ENCODE assay signal across 8 mouse cellular contexts in genomic region chrX:47891907-47892430, GRCm38 (mm10). TPM values are rescaled to one million over a fixed set of nuclear protein-coding genes. Genes with fewer than 3 reads are reported as not detected.
A peak's percentile ranks its signal among the peaks of the same experiment; 100 is the strongest.
DNase-seq lines count a peak whose midpoint lies in the region; ATAC-seq and TF ChIP-seq lines count a peak whose summit lies in the region.

No protein-coding gene starts in this region.

- H3K4me3 ChIP-seq in lung, embryonic 14.5 days (ENCODE audit: low read depth, low read length), result peak overlapping the region; percentile 58
- peak overlapping the region; percentile 67 for H3K4me3 ChIP-seq in forebrain, embryonic 10.5 days
- H3K4me3 ChIP-seq in intestine, postnatal 0 days (ENCODE audit: low read depth, low read length), result peak overlapping the region; percentile 58
- peak overlapping the region; percentile 59 for H3K4me3 ChIP-seq in stomach, embryonic 14.5 days (ENCODE audit: low read depth, low read length)

- peak; percentile 74 for ATAC-seq in lung, embryonic 14.5 days (ENCODE audit: insufficient read depth)
- peak; percentile 56; the same call in 1 of the 2 replicates for ATAC-seq in cerebellum, adult (ENCODE audit: insufficient number of reproducible peaks, low FRiP score, low TSS enrichment)
- ATAC-seq in intestine, postnatal 0 days, result peak; percentile 28; the same call in 1 of the 2 replicates
- ATAC-seq in stomach, embryonic 14.5 days (ENCODE audit: insufficient number of reproducible peaks, insufficient read depth, low FRiP score, low read depth), result peak; percentile 78; the same call in 1 of the 2 replicates

- peak; percentile 28 for DNase-seq in lung, embryonic 14.5 days
- no peak for DNase-seq in lung, adult 18-20 months
- peak; percentile 25 for DNase-seq in forebrain, embryonic 10.5 days (ENCODE audit: extremely low spot score, low spot score)
- peak; percentile 2 for DNase-seq in lung, postnatal 10 days
- DNase-seq in gastrocnemius, adult 8-10 months (ENCODE audit: low spot score in 2 of 2), result no peak

- H3K27ac ChIP-seq in lung, embryonic 14.5 days (ENCODE audit: low read depth), result peak overlapping the region; percentile 54
- H3K27ac ChIP-seq in forebrain, embryonic 10.5 days, result peak overlapping the region; percentile 86
- peak overlapping the region; percentile 41; the same call in 1 of the 2 replicates for H3K27ac ChIP-seq in intestine, postnatal 0 days (ENCODE audit: low read depth, low read length)
- peak overlapping the region; percentile 66; the same call in 1 of the 2 replicates for H3K27ac ChIP-seq in stomach, embryonic 14.5 days (ENCODE audit: low read length)

- no peaks in the 10 kb centered on the region for H3K36me3 ChIP-seq in lung, embryonic 14.5 days (ENCODE audit: insufficient read depth)
- H3K36me3 ChIP-seq in forebrain, embryonic 10.5 days (replicated peaks), result no peaks in the 10 kb centered on the region
- H3K36me3 ChIP-seq in intestine, postnatal 0 days (ENCODE audit: control insufficient read depth, insufficient read depth), result no peaks in the 10 kb centered on the region
- no peaks in the 10 kb centered on the region for H3K36me3 ChIP-seq in stomach, embryonic 14.5 days (ENCODE audit: control insufficient read depth, insufficient read depth, low read length)

- no peaks in the 10 kb centered on the region for H3K27me3 ChIP-seq in lung, embryonic 14.5 days (ENCODE audit: insufficient read depth, low read length)
- H3K27me3 ChIP-seq in forebrain, embryonic 10.5 days (ENCODE audit: poor library complexity, severe bottlenecking), result 0 out of 2 replicates have a peak, but pooled peaks cover 4% of the 10 kb centered on the region
- no peaks in the 10 kb centered on the region for H3K27me3 ChIP-seq in intestine, postnatal 0 days (replicated peaks; ENCODE audit: control insufficient read depth, insufficient read depth, low read length)
- H3K27me3 ChIP-seq in stomach, embryonic 14.5 days (ENCODE audit: control insufficient read depth, insufficient read depth, low read length), result no peaks in the 10 kb centered on the region

- H3K9me3 ChIP-seq in lung, embryonic 14.5 days (ENCODE audit: low read depth, low read length), result no peaks in the 10 kb centered on the region
- no peaks in the 10 kb centered on the region for H3K9me3 ChIP-seq in forebrain, embryonic 10.5 days
- H3K9me3 ChIP-seq in intestine, postnatal 0 days (ENCODE audit: control insufficient read depth), result no peaks in the 10 kb centered on the region
- no peaks in the 10 kb centered on the region for H3K9me3 ChIP-seq in stomach, embryonic 14.5 days (ENCODE audit: control insufficient read depth, low read depth, low read length)

- WGBS in lung, embryonic 14.5 days, result 13% methylated on average over 21 of the region's 36 CpGs
- WGBS in forebrain, embryonic 10.5 days, result 16% methylated on average over 29 of the region's 36 CpGs
- WGBS in intestine, postnatal 0 days, result 6% methylated on average over 32 of the region's 36 CpGs
- 24% methylated on average over 28 of the region's 36 CpGs for WGBS in stomach, embryonic 14.5 days

- no peak for TF ChIP-seq CTCF in lung, embryonic 14.5 days (IDR thresholded peaks at IDR 0.05; ENCODE audit: low read depth)
- TF ChIP-seq CTCF in intestine, postnatal 0 days (IDR thresholded peaks at IDR 0.05; ENCODE audit: low read depth), result no peak

- H3K4me1 ChIP-seq in lung, embryonic 14.5 days (ENCODE audit: insufficient read depth), result no peaks in the 10 kb centered on the region
- peaks cover 5% of the 10 kb centered on the region for H3K4me1 ChIP-seq in forebrain, embryonic 10.5 days
- no peaks in the 10 kb centered on the region for H3K4me1 ChIP-seq in intestine, postnatal 0 days (replicated peaks; ENCODE audit: control insufficient read depth, insufficient read depth, low read length)
- no peaks in the 10 kb centered on the region for H3K4me1 ChIP-seq in stomach, embryonic 14.5 days (ENCODE audit: control insufficient read depth, insufficient read depth, low read length)

- peak overlapping the region; percentile 67 for H3K4me2 ChIP-seq in lung, embryonic 14.5 days
- H3K4me2 ChIP-seq in intestine, postnatal 0 days (replicated peaks; ENCODE audit: low read depth), result peak overlapping the region; percentile 75
- peak overlapping the region; percentile 47 for H3K4me2 ChIP-seq in stomach, embryonic 14.5 days (replicated peaks; ENCODE audit: low read depth, low read length)

- peak overlapping the region; percentile 68 for H3K9ac ChIP-seq in lung, embryonic 14.5 days
- peak overlapping the region; percentile 37; the same call in 1 of the 2 replicates for H3K9ac ChIP-seq in intestine, postnatal 0 days (ENCODE audit: low read depth, low read length)
- peak overlapping the region; percentile 53 for H3K9ac ChIP-seq in stomach, embryonic 14.5 days (replicated peaks; ENCODE audit: low read depth, low read length)

RNA-seq across cellular contexts. Expression of gene Smarca1, which starts 0.8 kb away (rescaled TPM):
- 29.9 and 32.5 TPM in 2 replicates for polyA plus RNA-seq in lung, embryonic 14.5 days (2014; fragmentation: Nextera tagmentation; extraction: Ambion mirVana)
- polyA plus RNA-seq in forebrain, embryonic 10.5 days (2016; fragmentation: Nextera tagmentation; extraction: Ambion mirVana), result 14.1 and 15.5 TPM in 2 replicates
- 7.5 and 8.9 TPM in 2 replicates for polyA plus RNA-seq in intestine, postnatal 0 days (2015; fragmentation: Nextera tagmentation; extraction: Ambion mirVana)
- polyA plus RNA-seq in stomach, embryonic 14.5 days (2014; fragmentation: Nextera tagmentation; extraction: Ambion mirVana), result 39.4 and 44.7 TPM in 2 replicates
- 1 to 10 TPM; 4.4 to 8.4 (median 6.5) TPM for total RNA-seq in gastrocnemius, adult 8-10 months (2022)

RNA-seq across cellular contexts. Expression of gene Ocrl, which starts 20.2 kb away (rescaled TPM):
- polyA plus RNA-seq in lung, embryonic 14.5 days (2014; fragmentation: Nextera tagmentation; extraction: Ambion mirVana), result 22.0 and 22.3 TPM in 2 replicates
- 17.2 and 19.0 TPM in 2 replicates for polyA plus RNA-seq in forebrain, embryonic 10.5 days (2016; fragmentation: Nextera tagmentation; extraction: Ambion mirVana)
- polyA plus RNA-seq in intestine, postnatal 0 days (2015; fragmentation: Nextera tagmentation; extraction: Ambion mirVana), result 7.6 and 8.4 TPM in 2 replicates
- 29.5 and 32.6 TPM in 2 replicates for polyA plus RNA-seq in stomach, embryonic 14.5 days (2014; fragmentation: Nextera tagmentation; extraction: Ambion mirVana)
- 10 to 100 TPM; 12.5 to 18.1 (median 13.1) TPM for total RNA-seq in gastrocnemius, adult 8-10 months (2022)

Comparison
In these comparisons a context has a peak if more than half of its experiments do, and no peak if none do; other contexts are left out.
1. DNase-seq: peak in lung, embryonic 14.5 days (single experiment), forebrain, embryonic 10.5 days (single experiment) and lung, postnatal 10 days (single experiment); none in lung, adult 18-20 months (0 of 2) and gastrocnemius, adult 8-10 months (0 of 2).
2. ATAC-seq: peak in every context shown above with its lines; median percentile 78 in stomach, embryonic 14.5 days; 74 in lung, embryonic 14.5 days; 56 in cerebellum, adult; 28 in intestine, postnatal 0 days.
3. Peak in every context shown above with its lines, with median percentiles within 50 percentile points of each other: H3K27ac ChIP-seq, H3K4me2 ChIP-seq, H3K4me3 ChIP-seq and H3K9ac ChIP-seq.